ENCODE assay signal across 7 mouse cellular contexts in the genomic region with DNA sequence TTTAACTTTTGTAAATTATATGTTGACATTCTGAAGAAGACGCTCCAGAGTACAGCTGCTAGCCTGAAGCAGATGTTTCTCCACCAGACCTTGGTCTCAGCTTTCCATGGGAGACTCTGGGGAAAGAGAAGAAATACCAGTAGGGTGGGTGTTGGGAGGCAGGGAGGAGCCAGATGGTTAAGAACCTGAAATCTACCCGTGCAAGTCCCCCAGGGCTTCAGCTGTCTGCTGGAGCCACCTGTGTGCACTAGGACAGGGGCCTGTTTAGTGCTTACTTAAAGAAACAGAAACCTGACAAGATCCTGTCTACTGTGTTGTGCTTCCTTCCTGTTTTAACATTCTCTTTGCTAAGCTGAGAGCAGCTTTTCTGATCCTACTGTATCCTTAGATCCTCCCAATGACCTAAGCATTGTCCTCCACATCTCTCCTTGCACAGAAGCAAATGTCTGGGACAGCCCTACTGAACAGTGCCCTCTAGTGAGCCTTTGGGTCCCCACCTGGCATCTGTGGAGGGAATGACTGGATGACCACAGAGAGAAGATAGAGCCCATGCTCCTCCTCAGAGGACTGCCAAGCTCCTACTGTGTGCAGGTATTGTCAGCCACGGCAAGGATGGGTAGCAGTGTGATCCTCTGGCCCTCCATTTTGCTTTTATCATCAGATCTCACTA.
A peak's percentile ranks its signal among the peaks of the same experiment; 100 is the strongest.
DNase-seq lines count a peak whose midpoint lies in the region; ATAC-seq and TF ChIP-seq lines count a peak whose summit lies in the region.

No protein-coding gene starts in this region.

- WGBS in midbrain, embryonic 10.5 days, result 73% methylated on average over 3 of the region's 3 CpGs
- 73% methylated on average over 3 of the region's 3 CpGs for WGBS in midbrain, embryonic 13.5 days
- 64% methylated on average over 3 of the region's 3 CpGs for WGBS in heart, embryonic 16.5 days
- WGBS in lung, adult 2 months, result 61% methylated on average over 3 of the region's 3 CpGs

- no peak for ATAC-seq in midbrain, embryonic 13.5 days
- peak; percentile 26; the same call in 1 of the 2 replicates for ATAC-seq in heart, embryonic 16.5 days (replicated peaks; ENCODE audit: extremely low read depth, insufficient read depth, low FRiP score)

- no peak overlapping the region for H3K4me3 ChIP-seq in midbrain, embryonic 10.5 days
- no peak overlapping the region for H3K4me3 ChIP-seq in midbrain, embryonic 13.5 days (replicated peaks)
- H3K4me3 ChIP-seq in heart, embryonic 16.5 days (ENCODE audit: low read length), result no peak overlapping the region
- H3K4me3 ChIP-seq in lung, adult 2 months (replicated peaks; ENCODE audit: extremely low read depth, low read depth, low read length), result no peak overlapping the region

- peak; percentile 64 for TF ChIP-seq CTCF in lung, adult 2 months (IDR thresholded peaks at IDR 0.05; ENCODE audit: insufficient read depth, low read length)

- DNase-seq in midbrain, embryonic 10.5 days (ENCODE audit: low spot score), result peak; percentile 32
- peak; percentile 65 for DNase-seq in Muller cell, postnatal 12 days (ENCODE audit: inconsistent ontology term)
- DNase-seq in cerebellum, adult 18-20 months, result peak; percentile 31 to 53
- peak; percentile 31 for DNase-seq in lung, adult 2 months
- DNase-seq in urinary bladder, postnatal 36 days (ENCODE audit: low spot score in 2 of 2), result peak; percentile 39 to 47

- no peak overlapping the region for H3K4me2 ChIP-seq in midbrain, embryonic 13.5 days (replicated peaks)
- H3K4me2 ChIP-seq in heart, embryonic 16.5 days (ENCODE audit: low read depth, low read length), result no peak overlapping the region

- H3K9ac ChIP-seq in midbrain, embryonic 13.5 days (replicated peaks), result no peak overlapping the region
- H3K9ac ChIP-seq in heart, embryonic 16.5 days (ENCODE audit: low read length), result 0 out of 2 replicates have a peak overlapping the region, but pooled peaks have one; percentile 26

- H3K9me3 ChIP-seq in midbrain, embryonic 10.5 days (replicated peaks), result no peaks in the 10 kb centered on the region
- H3K9me3 ChIP-seq in midbrain, embryonic 13.5 days, result no peaks in the 10 kb centered on the region
- no peaks in the 10 kb centered on the region for H3K9me3 ChIP-seq in heart, embryonic 16.5 days (replicated peaks; ENCODE audit: control insufficient read depth, low read length)

- TF ChIP-seq POLR2A in lung, adult 2 months (IDR thresholded peaks at IDR 0.05; ENCODE audit: borderline replicate concordance, extremely low read depth, low read depth, low read length), result no peak

- no peak overlapping the region for H3K27ac ChIP-seq in midbrain, embryonic 10.5 days (replicated peaks)
- no peak overlapping the region for H3K27ac ChIP-seq in midbrain, embryonic 13.5 days
- H3K27ac ChIP-seq in heart, embryonic 16.5 days (ENCODE audit: low read length), result 0 out of 2 replicates have a peak overlapping the region, but pooled peaks have one; percentile 29

- no peaks in the 10 kb centered on the region for H3K27me3 ChIP-seq in midbrain, embryonic 10.5 days (ENCODE audit: low read depth, poor library complexity, severe bottlenecking)
- H3K27me3 ChIP-seq in midbrain, embryonic 13.5 days, result no peaks in the 10 kb centered on the region
- H3K27me3 ChIP-seq in heart, embryonic 16.5 days (ENCODE audit: control insufficient read depth, insufficient read depth, low read length), result no peaks in the 10 kb centered on the region

- no peaks in the 10 kb centered on the region for H3K4me1 ChIP-seq in midbrain, embryonic 10.5 days
- H3K4me1 ChIP-seq in midbrain, embryonic 13.5 days (replicated peaks), result no peaks in the 10 kb centered on the region
- peaks cover 16% of the 10 kb centered on the region for H3K4me1 ChIP-seq in heart, embryonic 16.5 days (ENCODE audit: control insufficient read depth, insufficient read depth, low read length)
- peaks cover 2% of the 10 kb centered on the region; the same call in 1 of the 2 replicates for H3K4me1 ChIP-seq in lung, adult 2 months (ENCODE audit: control insufficient read depth, insufficient read depth, low read length)

- no peaks in the 10 kb centered on the region for H3K36me3 ChIP-seq in midbrain, embryonic 10.5 days
- no peaks in the 10 kb centered on the region for H3K36me3 ChIP-seq in midbrain, embryonic 13.5 days
- no peaks in the 10 kb centered on the region for H3K36me3 ChIP-seq in heart, embryonic 16.5 days (ENCODE audit: control insufficient read depth, insufficient read depth)
